Mouse (Mus musculus) stomach, embryonic 16.5 days (tissue): ENCODE data around the gene Sertad2. TPM values are rescaled to one million over a fixed set of nuclear protein-coding genes. Genes with fewer than 3 reads are reported as not detected.

Source experiments
- ATAC-seq: fragments of 200-750 bp; cut with Nextera tagmentation; 2 replicates; pipeline ENCODE4 v1.8.0; 2017; ENCODE audit warnings: moderate number of reproducible peaks, moderate TSS enrichment; ENCODE audit not compliant: insufficient read depth, low FRiP score
- H3K27ac ChIP-seq: fragments of 300-500 bp; sonication (generic); 2 replicates; pipeline ENCODE4 v1.5.1; 2014; ENCODE audit warnings: low read length
- H3K27me3 ChIP-seq: fragments of 300-500 bp; sonication (generic); 2 replicates; pipeline ENCODE4 v1.6.1; 2014; ENCODE audit warnings: low read length, control low read depth, mixed read lengths; ENCODE audit not compliant: control insufficient read depth, insufficient read depth
- H3K36me3 ChIP-seq: fragments of 300-500 bp; sonication (generic); 2 replicates; pipeline ENCODE4 v1.6.1; 2014; ENCODE audit warnings: low read length; ENCODE audit not compliant: control insufficient read depth, insufficient read depth
- H3K4me1 ChIP-seq: fragments of 300-500 bp; sonication (generic); 2 replicates; pipeline ENCODE4 v1.6.1; 2014; ENCODE audit warnings: low read length, control low read depth, mixed read lengths; ENCODE audit not compliant: control insufficient read depth, insufficient read depth
- H3K4me2 ChIP-seq: fragments of 300-500 bp; sonication (generic); 2 replicates; pipeline ENCODE4 v1.6.1; 2014; ENCODE audit warnings: low read depth, low read length, mixed read lengths
- H3K4me3 ChIP-seq: fragments of 300-500 bp; sonication (generic); replicated peaks from 2 replicates; pipeline ENCODE4 v1.5.1; 2014; ENCODE audit warnings: mild to moderate bottlenecking, low read length
- H3K9ac ChIP-seq: fragments of 300-500 bp; sonication (generic); 2 replicates; pipeline ENCODE4 v1.6.1; 2014; ENCODE audit warnings: low read length
- H3K9me3 ChIP-seq: fragments of 300-500 bp; sonication (generic); replicated peaks from 2 replicates; pipeline ENCODE4 v1.6.1; 2016; ENCODE audit warnings: low read length, control low read depth; ENCODE audit not compliant: control insufficient read depth
- WGBS: fragments of 180-500 bp; shearing (Covaris S2); extraction: QIAGEN DNeasy Blood & Tissue Kit; methylation state at CpG from one replicate; pipeline ENCODE4 v1.1.7; 2014; 5-methylcytosine and 5-hydroxymethylcytosine counted together
- polyA plus RNA-seq: library from polyadenylated mRNA; unstranded; fragments of >200 nt; fragmentation: Nextera tagmentation; extraction: Ambion mirVana; gene quantifications from 2 replicates; pipeline ENCODE4 v1.2.1, GENCODE M21; 2015

Gene Sertad2
- polyA plus RNA-seq, 1 experiment from 2014 or later, result 24.0 TPM

- H3K27me3 ChIP-seq, result no peaks in the 10 kb centered on the region
- peak overlapping the region; percentile 88 for H3K27ac ChIP-seq
- peak overlapping the region; percentile 41 for H3K4me2 ChIP-seq
- peak; percentile 26; the same call in 1 of the 2 replicates for ATAC-seq
- 42% methylated on average over 6 of the region's 6 CpGs for WGBS
- H3K9me3 ChIP-seq, result no peaks in the 10 kb centered on the region
- H3K4me3 ChIP-seq, result peak overlapping the region; percentile 11; the same call in 1 of the 2 replicates
- H3K9ac ChIP-seq, result peak overlapping the region; percentile 21; the same call in 1 of the 2 replicates
- no peaks in the 10 kb centered on the region for H3K36me3 ChIP-seq
- peaks cover 42% of the 10 kb centered on the region for H3K4me1 ChIP-seq
Observed at GRCm38 (mm10) chr11:20635646-20636045, 92.6 kb downstream of the Sertad2 start.

- WGBS, result 50% methylated on average over 4 of the region's 4 CpGs
Observed at GRCm38 (mm10) chr11:20636114-20636513, 93.1 kb downstream of the Sertad2 start.

GRCm38 (mm10) chr11:20637060-20637459 lies 94.0 kb downstream of the Sertad2 start:
- H3K27me3 ChIP-seq, result no peaks in the 10 kb centered on the region
- peaks cover 44% of the 10 kb centered on the region for H3K4me1 ChIP-seq
- no peak overlapping the region for H3K9ac ChIP-seq
- H3K27ac ChIP-seq, result no peak overlapping the region
- H3K36me3 ChIP-seq, result no peaks in the 10 kb centered on the region
- no peak overlapping the region for H3K4me3 ChIP-seq
- no peak for ATAC-seq
- no peak overlapping the region for H3K4me2 ChIP-seq
- no peaks in the 10 kb centered on the region for H3K9me3 ChIP-seq

More at GRCm38 (mm10) chr11:20636114-20636513, 93.1 kb downstream of the Sertad2 start:
- H3K4me1 ChIP-seq, result peaks cover 44% of the 10 kb centered on the region
- no peaks in the 10 kb centered on the region for H3K36me3 ChIP-seq
- H3K27me3 ChIP-seq, result no peaks in the 10 kb centered on the region
- ATAC-seq, result no peak
- H3K9me3 ChIP-seq, result no peaks in the 10 kb centered on the region
- 0 out of 2 replicates have a peak overlapping the region, but pooled peaks have one; percentile 11 for H3K4me3 ChIP-seq
- H3K9ac ChIP-seq, result 0 out of 2 replicates have a peak overlapping the region, but pooled peaks have one; percentile 12
- peak overlapping the region; percentile 88 for H3K27ac ChIP-seq
- H3K4me2 ChIP-seq, result peak overlapping the region; percentile 41

- H3K27me3 ChIP-seq, result no peaks in the 10 kb centered on the region
- no peak overlapping the region for H3K27ac ChIP-seq
- WGBS, result 17% methylated on average over 3 of the region's 3 CpGs
- no peak overlapping the region for H3K4me3 ChIP-seq
- H3K9me3 ChIP-seq, result no peaks in the 10 kb centered on the region
- no peak for ATAC-seq
- no peaks in the 10 kb centered on the region for H3K36me3 ChIP-seq
- H3K4me2 ChIP-seq, result no peak overlapping the region
- H3K9ac ChIP-seq, result no peak overlapping the region
- peaks cover 41% of the 10 kb centered on the region for H3K4me1 ChIP-seq
Observed at GRCm38 (mm10) chr11:20638841-20639240, 95.8 kb downstream of the Sertad2 start.

GRCm38 (mm10) chr11:20639918-20640447 lies 96.9 kb downstream of the Sertad2 start:
- peak; percentile 82 for ATAC-seq
- Histone ChIP-seq H3K9ac (peak overlapping the region; percentile 55), H3K27ac (peak overlapping the region; percentile 52), H3K4me2 (peak overlapping the region; percentile 42), H3K27me3 (no peaks in the 10 kb centered on the region), H3K4me1 (peaks cover 36% of the 10 kb centered on the region), H3K36me3 (no peaks in the 10 kb centered on the region), H3K9me3 (no peaks in the 10 kb centered on the region), H3K4me3 (peak overlapping the region; percentile 22; the same call in 1 of the 2 replicates)
- 8% methylated on average over 11 of the region's 11 CpGs for WGBS

- no peak for ATAC-seq
- Histone ChIP-seq H3K4me3 (no peak overlapping the region), H3K9me3 (no peaks in the 10 kb centered on the region), H3K36me3 (no peaks in the 10 kb centered on the region), H3K9ac (no peak overlapping the region), H3K4me2 (no peak overlapping the region), H3K4me1 (peaks cover 41% of the 10 kb centered on the region), H3K27me3 (no peaks in the 10 kb centered on the region), H3K27ac (no peak overlapping the region)
- WGBS, result 77% methylated on average over 5 of the region's 5 CpGs
Observed at GRCm38 (mm10) chr11:20642321-20642720, 99.3 kb downstream of the Sertad2 start.

- no peak overlapping the region for H3K27ac ChIP-seq
- no peaks in the 10 kb centered on the region for H3K9me3 ChIP-seq
- H3K27me3 ChIP-seq, result no peaks in the 10 kb centered on the region
- H3K9ac ChIP-seq, result no peak overlapping the region
- WGBS, result 71% methylated on average over 5 of the region's 5 CpGs
- no peaks in the 10 kb centered on the region for H3K36me3 ChIP-seq
- no peak overlapping the region for H3K4me2 ChIP-seq
- peaks cover 49% of the 10 kb centered on the region for H3K4me1 ChIP-seq
- no peak overlapping the region for H3K4me3 ChIP-seq
- ATAC-seq, result no peak
Observed at GRCm38 (mm10) chr11:20643161-20643560, 100.1 kb downstream of the Sertad2 start.

GRCm38 (mm10) chr11:20644166-20644565 lies 101.1 kb downstream of the Sertad2 start:
- no peak overlapping the region for H3K27ac ChIP-seq
- H3K36me3 ChIP-seq, result no peaks in the 10 kb centered on the region
- H3K4me1 ChIP-seq, result peaks cover 49% of the 10 kb centered on the region
- no peaks in the 10 kb centered on the region for H3K9me3 ChIP-seq
- WGBS, result 65% methylated on average over 1 of the region's 1 CpGs
- no peaks in the 10 kb centered on the region for H3K27me3 ChIP-seq
- no peak overlapping the region for H3K4me3 ChIP-seq
- H3K9ac ChIP-seq, result no peak overlapping the region
- H3K4me2 ChIP-seq, result no peak overlapping the region
- no peak for ATAC-seq

- no peak overlapping the region for H3K4me2 ChIP-seq
- H3K9ac ChIP-seq, result no peak overlapping the region
- ATAC-seq, result no peak
- no peaks in the 10 kb centered on the region for H3K36me3 ChIP-seq
- peaks cover 44% of the 10 kb centered on the region for H3K4me1 ChIP-seq
- H3K27me3 ChIP-seq, result no peaks in the 10 kb centered on the region
- H3K4me3 ChIP-seq, result no peak overlapping the region
- H3K27ac ChIP-seq, result no peak overlapping the region
- WGBS, result 56% methylated on average over 6 of the region's 6 CpGs
- no peaks in the 10 kb centered on the region for H3K9me3 ChIP-seq
Observed at GRCm38 (mm10) chr11:20644872-20645271, 101.8 kb downstream of the Sertad2 start.
